31 mouse cellular contexts compared by ENCODE assay signal in genomic region chr3:87646174-87646573, GRCm38 (mm10).
"Had no signal": no experiment of that assay in that cellular context is flagged by ENCODE, and none has a peak within 500 bp of the region (broad histone marks: within the 10 kb centered on the region; RNA-seq: fewer than 3 reads in every experiment).

No protein-coding gene starts in this region.

- H3K4me2 ChIP-seq: limb, embryonic 12.5 days; limb, embryonic 13.5 days; limb, embryonic 15.5 days; liver, embryonic 11.5 days; liver, embryonic 12.5 days; liver, embryonic 13.5 days; liver, embryonic 15.5 days; lung, embryonic 14.5 days; lung, embryonic 15.5 days; midbrain, embryonic 12.5 days; midbrain, embryonic 13.5 days; midbrain, embryonic 15.5 days; neural tube, embryonic 12.5 days had no signal

- H3K4me1 ChIP-seq: limb, embryonic 10.5 days; limb, embryonic 15.5 days; liver, embryonic 12.5 days; liver, embryonic 13.5 days; liver, embryonic 15.5 days; megakaryocyte, embryonic 14.5 days; neural tube, embryonic 12.5 days had no signal

- H3K4me3 ChIP-seq: left cerebral cortex, adult 2 months; limb, embryonic 10.5 days; limb, embryonic 12.5 days; limb, embryonic 13.5 days; limb, embryonic 15.5 days; liver, embryonic 12.5 days; liver, embryonic 13.5 days; liver, embryonic 15.5 days; lung, embryonic 15.5 days; megakaryocyte, embryonic 14.5 days; midbrain, embryonic 10.5 days; midbrain, embryonic 12.5 days; midbrain, embryonic 13.5 days; midbrain, embryonic 15.5 days; myocyte; neural tube, embryonic 12.5 days had no signal

- DNase-seq: left cerebral cortex, postnatal 4 days; liver; liver, embryonic 13.5 days; liver, postnatal 0 days; lung, adult 18-20 months; lung, adult 2 months; lung, embryonic 14.5 days; lung, postnatal 10 days; lung, postnatal 14 days; lung, postnatal 36 days; lung, postnatal 4 days; midbrain, embryonic 14.5 days had no signal

- ATAC-seq: liver, embryonic 12.5 days; liver, postnatal 0 days; lung, postnatal 0 days; midbrain, embryonic 13.5 days; midbrain, embryonic 15.5 days had no signal

- H3K27ac ChIP-seq: left cerebral cortex, adult 2 months; limb, embryonic 10.5 days; limb, embryonic 12.5 days; limb, embryonic 13.5 days; limb, embryonic 15.5 days; liver, embryonic 12.5 days; liver, embryonic 13.5 days; liver, embryonic 14.5 days; liver, embryonic 15.5 days; lung, embryonic 15.5 days; macrophage; midbrain, embryonic 10.5 days; midbrain, embryonic 12.5 days; midbrain, embryonic 13.5 days; midbrain, embryonic 15.5 days; neural tube, embryonic 12.5 days had no signal

- H3K27me3 ChIP-seq: limb, embryonic 12.5 days; limb, embryonic 13.5 days; limb, embryonic 15.5 days; liver, embryonic 12.5 days; liver, embryonic 13.5 days; liver, embryonic 15.5 days; lung, embryonic 15.5 days; megakaryocyte, embryonic 14.5 days; midbrain, embryonic 12.5 days; midbrain, embryonic 13.5 days; midbrain, embryonic 15.5 days; neural tube, embryonic 12.5 days had no signal

- H3K9ac ChIP-seq: limb, embryonic 12.5 days; limb, embryonic 13.5 days; limb, embryonic 15.5 days; liver, embryonic 12.5 days; liver, embryonic 13.5 days; liver, embryonic 14.5 days; liver, embryonic 15.5 days; liver, postnatal 0 days; lung, embryonic 14.5 days; lung, embryonic 15.5 days; midbrain, embryonic 12.5 days; midbrain, embryonic 13.5 days; midbrain, embryonic 15.5 days; neural tube, embryonic 12.5 days had no signal

- H3K36me3 ChIP-seq: liver, embryonic 12.5 days; liver, embryonic 13.5 days; liver, embryonic 15.5 days; lung, embryonic 15.5 days; midbrain, embryonic 13.5 days; midbrain, embryonic 15.5 days; neural tube, embryonic 12.5 days had no signal

- H3K9me3 ChIP-seq: limb, embryonic 10.5 days; limb, embryonic 12.5 days; limb, embryonic 13.5 days; limb, embryonic 15.5 days; liver, embryonic 12.5 days; liver, embryonic 13.5 days; liver, embryonic 15.5 days; lung, embryonic 15.5 days; megakaryocyte, embryonic 14.5 days; midbrain, embryonic 10.5 days; midbrain, embryonic 12.5 days; midbrain, embryonic 13.5 days; midbrain, embryonic 15.5 days; neural tube, embryonic 12.5 days had no signal
